Mouse (Mus musculus): ENCODE measurements around the gene Aktip. TPM values are rescaled to one million over a fixed set of nuclear protein-coding genes. Genes with fewer than 3 reads are reported as not detected.

Aktip gene
- polyA plus RNA-seq, 1 experiment from 2014 or later = 44.9 TPM

GRCm38 (mm10) chr8:91114428-91114827, 85.3 kb downstream of the Aktip start:
- Histone ChIP-seq H3K27ac (no peak overlapping the region), H3K9ac (no peak overlapping the region), H3K36me3 (0 out of 2 replicates have a peak, but pooled peaks cover 4% of the 10 kb centered on the region), H3K27me3 (replicated peaks) (no peaks in the 10 kb centered on the region), H3K4me2 (replicated peaks) (no peak overlapping the region), H3K4me3 (replicated peaks) (no peak overlapping the region), H3K4me1 (replicated peaks) (no peaks in the 10 kb centered on the region), H3K9me3 (no peaks in the 10 kb centered on the region)
- 76% methylated on average over 5 of the region's 5 CpGs for WGBS
- peak; percentile 43; the same call in 1 of the 2 replicates for ATAC-seq

DNA sequence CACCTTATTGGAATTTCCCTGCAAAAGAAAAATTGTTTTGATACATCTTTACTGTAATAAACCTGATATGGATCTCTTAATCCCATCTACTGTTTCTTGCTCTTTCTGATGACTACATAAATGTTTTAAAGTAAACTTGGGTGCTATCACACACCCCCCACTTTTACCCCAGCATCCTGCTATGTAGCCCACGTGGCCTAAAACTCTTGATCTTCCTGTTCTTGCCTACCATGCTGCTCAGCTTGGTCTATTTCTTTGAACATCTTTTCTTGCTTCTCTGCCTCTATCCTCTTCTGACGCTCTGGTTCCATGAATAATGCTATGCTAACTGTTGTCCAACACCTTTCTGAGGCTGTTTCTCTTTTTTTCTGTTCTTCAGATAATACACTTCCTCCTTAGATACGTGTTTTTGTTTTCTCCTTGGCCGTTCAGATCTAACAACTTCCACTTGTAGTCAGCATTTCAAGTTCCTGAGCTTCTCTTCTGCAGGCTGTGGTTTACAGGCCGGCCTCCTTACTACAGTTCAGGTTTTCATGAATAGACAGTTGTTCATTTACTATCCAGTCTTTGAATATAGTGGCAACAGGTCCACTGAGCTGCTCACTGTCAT, 87.8 kb downstream of the Aktip start:
- H3K36me3 ChIP-seq = no peaks in the 10 kb centered on the region
- no peak for ATAC-seq
- no peak overlapping the region for H3K27ac ChIP-seq
- H3K27me3 ChIP-seq (replicated peaks) = no peaks in the 10 kb centered on the region
- no peaks in the 10 kb centered on the region for H3K9me3 ChIP-seq
- H3K9ac ChIP-seq = no peak overlapping the region
- H3K4me1 ChIP-seq (replicated peaks) = no peaks in the 10 kb centered on the region
- 85% methylated on average over 5 of the region's 5 CpGs for WGBS
- H3K4me3 ChIP-seq (replicated peaks) = no peak overlapping the region
- no peak overlapping the region for H3K4me2 ChIP-seq (replicated peaks)

DNA sequence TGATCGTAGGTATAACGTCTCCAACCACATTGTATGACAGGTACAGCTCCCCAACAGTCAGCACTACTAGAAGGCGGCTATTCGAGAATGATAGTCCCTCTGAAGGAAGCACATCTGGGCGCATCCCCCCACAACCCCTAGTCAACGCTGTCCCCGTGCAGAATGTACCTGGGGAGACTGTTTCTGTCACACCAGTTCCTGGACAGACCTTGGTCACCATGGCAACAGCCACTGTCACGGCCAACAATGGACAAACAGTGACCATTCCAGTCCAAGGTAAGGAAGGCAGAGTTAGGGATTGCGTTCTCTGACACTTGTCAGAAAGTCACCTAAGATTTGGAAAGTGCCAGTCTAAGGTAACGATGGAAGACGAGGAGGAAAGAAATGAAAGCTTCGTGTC, 93.5 kb downstream of the Aktip start:
- H3K9ac ChIP-seq = no peak overlapping the region
- H3K36me3 ChIP-seq = no peaks in the 10 kb centered on the region
- 85% methylated on average over 12 of the region's 12 CpGs for WGBS
- H3K9me3 ChIP-seq = no peaks in the 10 kb centered on the region
- no peak overlapping the region for H3K4me3 ChIP-seq (replicated peaks)
- no peak overlapping the region for H3K4me2 ChIP-seq (replicated peaks)
- H3K4me1 ChIP-seq (replicated peaks) = no peaks in the 10 kb centered on the region
- no peaks in the 10 kb centered on the region for H3K27me3 ChIP-seq (replicated peaks)
- H3K27ac ChIP-seq = no peak overlapping the region
- no peak for ATAC-seq

- H3K27ac ChIP-seq = no peak overlapping the region
- 0 out of 2 replicates have a peak, but pooled peaks cover 2% of the 10 kb centered on the region for H3K36me3 ChIP-seq
- no peak for ATAC-seq
- H3K9me3 ChIP-seq = no peaks in the 10 kb centered on the region
- no peaks in the 10 kb centered on the region for H3K27me3 ChIP-seq (replicated peaks)
- H3K9ac ChIP-seq = no peak overlapping the region
- WGBS = 91% methylated on average over 6 of the region's 6 CpGs
- no peak overlapping the region for H3K4me2 ChIP-seq (replicated peaks)
- H3K4me1 ChIP-seq (replicated peaks) = no peaks in the 10 kb centered on the region
- H3K4me3 ChIP-seq (replicated peaks) = no peak overlapping the region
Observed at GRCm38 (mm10) chr8:91098106-91098505, 101.7 kb downstream of the Aktip start.

GRCm38 (mm10) chr8:91094135-91094534, 105.6 kb downstream of the Aktip start:
- no peaks in the 10 kb centered on the region for H3K27me3 ChIP-seq (replicated peaks)
- H3K36me3 ChIP-seq = 0 out of 2 replicates have a peak, but pooled peaks cover 2% of the 10 kb centered on the region
- 65% methylated on average over 5 of the region's 5 CpGs for WGBS
- H3K4me2 ChIP-seq (replicated peaks) = no peak overlapping the region
- no peak overlapping the region for H3K27ac ChIP-seq
- no peak overlapping the region for H3K9ac ChIP-seq
- H3K9me3 ChIP-seq = no peaks in the 10 kb centered on the region
- no peak for ATAC-seq
- no peak overlapping the region for H3K4me3 ChIP-seq (replicated peaks)
- H3K4me1 ChIP-seq (replicated peaks) = no peaks in the 10 kb centered on the region

GRCm38 (mm10) chr8:91089601-91090000, 110.2 kb downstream of the Aktip start:
- Histone ChIP-seq H3K4me2 (replicated peaks) (no peak overlapping the region), H3K36me3 (no peaks in the 10 kb centered on the region), H3K9me3 (no peaks in the 10 kb centered on the region), H3K27me3 (replicated peaks) (no peaks in the 10 kb centered on the region), H3K4me1 (replicated peaks) (no peaks in the 10 kb centered on the region), H3K27ac (no peak overlapping the region), H3K9ac (no peak overlapping the region), H3K4me3 (replicated peaks) (no peak overlapping the region)
- no peak for ATAC-seq
- 83% methylated on average over 2 of the region's 2 CpGs for WGBS

DNA sequence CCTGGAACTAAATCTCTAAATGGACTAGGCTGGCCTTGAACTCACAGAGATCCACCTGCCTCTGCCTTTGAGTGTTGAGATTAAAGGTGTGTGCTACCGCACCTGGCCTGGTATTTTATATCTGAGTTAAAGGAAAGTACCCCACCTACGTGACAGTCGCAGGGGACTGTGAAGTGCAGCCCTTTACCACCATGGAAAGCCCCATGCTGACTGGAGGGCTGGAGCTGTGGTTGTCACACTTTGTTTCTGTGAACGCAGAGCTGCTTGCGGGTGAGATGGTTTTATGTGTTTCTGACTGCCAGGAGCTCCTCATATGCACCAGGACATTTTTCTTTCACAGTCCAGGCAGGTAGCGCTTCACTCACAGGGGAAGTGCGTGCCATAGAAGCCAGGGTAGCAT, 111.3 kb downstream of the Aktip start:
- no peak for ATAC-seq
- no peak overlapping the region for H3K4me3 ChIP-seq (replicated peaks)
- H3K4me2 ChIP-seq (replicated peaks) = no peak overlapping the region
- WGBS = 90% methylated on average over 7 of the region's 7 CpGs
- H3K9me3 ChIP-seq = no peaks in the 10 kb centered on the region
- no peaks in the 10 kb centered on the region for H3K36me3 ChIP-seq
- no peak overlapping the region for H3K9ac ChIP-seq
- H3K27ac ChIP-seq = no peak overlapping the region
- no peaks in the 10 kb centered on the region for H3K27me3 ChIP-seq (replicated peaks)
- H3K4me1 ChIP-seq (replicated peaks) = no peaks in the 10 kb centered on the region

DNA sequence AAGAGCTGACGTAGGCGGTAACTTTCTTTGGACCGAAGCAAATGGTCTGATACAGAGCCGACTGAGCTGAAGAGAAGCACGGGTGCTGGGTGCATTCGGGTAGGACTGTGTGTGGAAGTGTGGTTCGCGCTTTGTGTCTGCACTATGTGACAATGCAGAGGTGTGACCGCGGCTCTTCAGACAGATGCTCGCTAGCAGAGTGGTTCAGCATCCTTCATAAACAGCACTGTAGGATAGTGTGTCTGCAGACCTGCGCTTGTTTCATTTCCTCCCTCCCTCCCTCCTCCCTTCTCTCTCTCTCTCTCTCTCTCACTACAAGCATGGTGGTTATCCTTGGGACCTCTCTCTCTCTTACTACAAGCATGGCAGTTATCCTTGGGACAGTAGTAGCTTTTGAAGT, 117.3 kb downstream of the Aktip start:
- no peak overlapping the region for H3K4me2 ChIP-seq (replicated peaks)
- ATAC-seq = no peak
- no peak overlapping the region for H3K9ac ChIP-seq
- H3K36me3 ChIP-seq = peaks cover 8% of the 10 kb centered on the region
- no peak overlapping the region for H3K4me3 ChIP-seq (replicated peaks)
- H3K4me1 ChIP-seq (replicated peaks) = no peaks in the 10 kb centered on the region
- no peaks in the 10 kb centered on the region for H3K27me3 ChIP-seq (replicated peaks)
- H3K9me3 ChIP-seq = no peaks in the 10 kb centered on the region
- no peak overlapping the region for H3K27ac ChIP-seq
- 89% methylated on average over 12 of the region's 12 CpGs for WGBS

DNA sequence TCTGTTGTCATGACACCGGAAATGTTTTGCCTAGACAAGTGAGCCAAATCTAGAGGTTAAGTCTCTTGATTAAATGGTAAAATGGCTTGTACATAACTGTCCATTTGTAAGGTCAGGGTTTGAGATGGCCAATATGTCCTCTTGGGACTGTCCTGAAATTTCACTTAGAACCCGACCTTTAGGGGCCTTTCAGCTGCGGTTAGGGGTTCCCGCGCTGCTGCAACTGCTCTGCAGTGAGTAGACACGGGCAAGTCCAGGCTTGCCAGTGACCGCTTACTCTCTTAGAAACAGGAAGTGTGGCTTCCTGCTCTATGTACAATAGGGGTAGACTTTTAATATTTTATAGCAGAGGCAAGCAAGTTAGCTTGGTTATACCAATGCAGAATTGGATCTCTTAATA, 117.9 kb downstream of the Aktip start:
- H3K4me3 ChIP-seq (replicated peaks) = no peak overlapping the region
- H3K27me3 ChIP-seq (replicated peaks) = no peaks in the 10 kb centered on the region
- no peak for ATAC-seq
- H3K9me3 ChIP-seq = no peaks in the 10 kb centered on the region
- H3K4me2 ChIP-seq (replicated peaks) = no peak overlapping the region
- H3K9ac ChIP-seq = no peak overlapping the region
- H3K27ac ChIP-seq = no peak overlapping the region
- WGBS = 78% methylated on average over 7 of the region's 7 CpGs
- peaks cover 8% of the 10 kb centered on the region for H3K36me3 ChIP-seq
- no peaks in the 10 kb centered on the region for H3K4me1 ChIP-seq (replicated peaks)

DNA sequence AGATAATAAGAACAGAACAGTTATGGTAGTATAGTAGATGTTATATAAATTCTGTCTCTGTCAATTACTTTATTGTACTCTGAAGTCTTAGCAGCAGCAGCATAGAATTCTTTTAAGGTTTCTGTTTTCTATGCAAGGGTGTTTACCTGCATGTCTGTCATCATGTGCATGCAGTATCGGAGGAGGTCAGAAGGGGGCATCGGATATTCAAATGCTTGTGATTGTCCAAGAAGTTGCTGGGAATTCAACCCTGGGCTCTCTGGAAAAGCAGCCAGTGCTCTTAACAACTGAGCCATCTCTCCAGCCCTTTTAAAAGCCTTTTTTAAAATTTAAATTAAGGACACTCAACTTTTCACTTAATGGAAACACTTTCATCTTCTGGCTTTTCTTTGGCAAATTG, 120.1 kb downstream of the Aktip start:
- no peak overlapping the region for H3K27ac ChIP-seq
- ATAC-seq = no peak
- WGBS = 96% methylated on average over 2 of the region's 2 CpGs

GRCm38 (mm10) chr8:91077077-91077867, 122.5 kb downstream of the Aktip start:
- Histone ChIP-seq H3K4me3 (replicated peaks) (no peak overlapping the region), H3K4me2 (replicated peaks) (no peak overlapping the region), H3K9me3 (no peaks in the 10 kb centered on the region), H3K9ac (no peak overlapping the region), H3K27ac (no peak overlapping the region), H3K36me3 (peaks cover 5% of the 10 kb centered on the region; the same call in 1 of the 2 replicates), H3K4me1 (replicated peaks) (no peaks in the 10 kb centered on the region), H3K27me3 (replicated peaks) (no peaks in the 10 kb centered on the region)
- ATAC-seq = no peak
- WGBS = 90% methylated on average over 12 of the region's 12 CpGs

More for the DNA sequence above, 120.1 kb downstream of the Aktip start:
- H3K36me3 ChIP-seq = peaks cover 8% of the 10 kb centered on the region
- H3K4me2 ChIP-seq (replicated peaks) = no peak overlapping the region
- no peaks in the 10 kb centered on the region for H3K27me3 ChIP-seq (replicated peaks)
- no peak overlapping the region for H3K4me3 ChIP-seq (replicated peaks)
- H3K4me1 ChIP-seq (replicated peaks) = no peaks in the 10 kb centered on the region
- H3K9me3 ChIP-seq = no peaks in the 10 kb centered on the region
- H3K9ac ChIP-seq = no peak overlapping the region

GRCm38 (mm10) chr8:91070275-91070859, 129.4 kb downstream of the Aktip start:
- under 1% methylated on average over 34 of the region's 34 CpGs for WGBS
- ATAC-seq = peak; percentile 90

More at GRCm38 (mm10) chr8:91070275-91070859, 129.4 kb downstream of the Aktip start:
- H3K36me3 ChIP-seq = no peaks in the 10 kb centered on the region
- peak overlapping the region; percentile 59 for H3K27ac ChIP-seq
- peaks cover 7% of the 10 kb centered on the region; the same call in 1 of the 2 replicates for H3K4me1 ChIP-seq (replicated peaks)
- H3K27me3 ChIP-seq (replicated peaks) = no peaks in the 10 kb centered on the region
- peak overlapping the region; percentile 68 for H3K4me2 ChIP-seq (replicated peaks)
- peak overlapping the region; percentile 73 for H3K9ac ChIP-seq
- H3K9me3 ChIP-seq = no peaks in the 10 kb centered on the region
- H3K4me3 ChIP-seq (replicated peaks) = peak overlapping the region; percentile 73

Measured in intestine, embryonic 15.5 days (tissue).